Mouse (Mus musculus): ENCODE data around the gene Tiam2. TPM values are rescaled to one million over a fixed set of nuclear protein-coding genes. Genes with fewer than 3 reads are reported as not detected.

Tiam2 gene
- total RNA-seq, 2 experiments from 2014 or later, result 19.6 to 20.8 TPM

- DNase-seq (ENCODE audit: low spot score in 2 of 2), result no peak
Observed at GRCm38 (mm10) chr17:3446191-3446950, 120.0 kb downstream of the Tiam2 start.

DNA sequence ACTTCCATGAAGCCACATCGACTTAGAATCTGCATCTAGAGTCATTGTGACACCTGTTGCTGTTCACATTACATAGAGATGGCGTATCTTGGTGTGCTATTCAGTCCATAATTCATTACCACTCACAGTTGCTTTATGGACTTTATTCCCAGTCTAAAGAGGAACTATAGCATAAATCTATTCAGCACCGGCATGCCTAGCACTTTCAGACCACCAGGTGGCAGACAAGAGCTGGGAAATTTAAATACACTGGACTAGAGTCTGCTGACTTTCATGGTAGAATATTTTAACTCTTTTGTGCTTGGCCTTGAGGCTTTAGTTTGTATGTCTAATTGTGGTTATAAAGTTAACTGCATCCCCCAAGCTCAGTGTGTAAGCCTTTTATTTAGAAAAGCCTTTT, 122.4 kb downstream of the Tiam2 start:
- peak in 1 of 2 experiments; percentile 41 for DNase-seq (ENCODE audit: low spot score in 2 of 2)

- peak; percentile 36 to 53 for DNase-seq (ENCODE audit: low spot score in 2 of 2)
Observed at GRCm38 (mm10) chr17:3451077-3451476, 124.7 kb downstream of the Tiam2 start.

GRCm38 (mm10) chr17:3452571-3453311, 126.4 kb downstream of the Tiam2 start:
- DNase-seq (ENCODE audit: low spot score in 2 of 2), result no peak

- DNase-seq (ENCODE audit: low spot score in 2 of 2), result no peak
Observed at GRCm38 (mm10) chr17:3453946-3454345, 127.6 kb downstream of the Tiam2 start.

DNA sequence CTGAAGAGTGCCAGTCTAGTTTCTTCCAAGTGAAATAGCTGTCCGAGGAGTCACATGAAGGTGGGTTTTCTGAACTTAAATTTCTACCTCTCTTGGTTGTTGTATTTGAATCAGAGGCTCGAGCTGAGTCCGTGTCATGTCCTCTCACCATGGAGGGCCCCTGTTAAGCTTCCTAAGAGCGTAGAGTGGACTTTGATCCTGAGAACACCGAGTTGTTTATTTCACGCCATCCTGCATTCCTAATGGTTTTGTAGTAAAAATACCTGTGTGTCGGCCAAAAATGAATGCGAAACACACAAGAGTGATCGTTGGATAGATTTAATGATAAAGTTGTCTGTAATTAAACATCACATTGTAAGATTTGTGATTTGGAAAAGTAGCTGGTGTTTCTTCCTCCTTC, 128.5 kb downstream of the Tiam2 start:
- no peak for DNase-seq (ENCODE audit: low spot score in 2 of 2)

GRCm38 (mm10) chr17:3457914-3458681, 131.7 kb downstream of the Tiam2 start:
- no peak for DNase-seq (ENCODE audit: low spot score in 2 of 2)

GRCm38 (mm10) chr17:3465861-3466260, 139.5 kb downstream of the Tiam2 start:
- no peak for DNase-seq (ENCODE audit: low spot score in 2 of 2)

- DNase-seq (ENCODE audit: low spot score in 2 of 2), result no peak
Observed at GRCm38 (mm10) chr17:3466681-3467080, 140.3 kb downstream of the Tiam2 start.

DNA sequence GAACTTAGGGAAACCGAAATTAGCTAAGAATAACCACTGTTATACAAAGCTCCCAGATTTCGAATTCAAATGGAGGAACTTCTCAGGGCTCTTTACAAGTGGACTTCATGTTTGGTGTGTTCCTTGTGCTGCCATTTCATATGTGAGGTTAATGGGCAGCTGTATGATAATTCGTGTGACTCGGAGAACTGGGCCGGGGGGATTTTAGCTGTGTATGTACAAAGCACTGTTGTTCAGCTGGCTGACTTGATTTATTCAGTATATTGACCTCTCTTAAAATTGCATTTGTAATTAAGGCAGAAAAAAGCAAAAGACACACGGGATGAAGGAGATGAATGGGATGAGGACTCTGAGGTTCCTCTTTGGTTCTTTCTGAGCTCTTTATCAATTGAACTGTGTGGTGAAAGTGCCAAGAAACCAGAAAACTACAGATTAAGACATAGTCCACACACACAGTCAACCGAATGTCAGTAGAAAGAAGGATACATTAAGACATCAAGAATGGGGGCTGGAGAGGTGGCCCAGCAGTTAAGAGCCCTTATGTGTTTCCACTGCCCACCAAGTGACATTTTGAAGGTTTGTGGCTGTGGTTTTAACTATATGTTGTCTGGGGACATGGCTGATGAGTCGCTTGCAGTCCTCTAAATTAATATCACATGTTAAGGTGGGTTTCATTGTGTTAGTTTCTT, 141.4 kb downstream of the Tiam2 start:
- no peak for DNase-seq (ENCODE audit: low spot score in 2 of 2)

- DNase-seq (ENCODE audit: low spot score in 2 of 2), result no peak
Observed at GRCm38 (mm10) chr17:3472018-3472417, 145.6 kb downstream of the Tiam2 start.

DNA sequence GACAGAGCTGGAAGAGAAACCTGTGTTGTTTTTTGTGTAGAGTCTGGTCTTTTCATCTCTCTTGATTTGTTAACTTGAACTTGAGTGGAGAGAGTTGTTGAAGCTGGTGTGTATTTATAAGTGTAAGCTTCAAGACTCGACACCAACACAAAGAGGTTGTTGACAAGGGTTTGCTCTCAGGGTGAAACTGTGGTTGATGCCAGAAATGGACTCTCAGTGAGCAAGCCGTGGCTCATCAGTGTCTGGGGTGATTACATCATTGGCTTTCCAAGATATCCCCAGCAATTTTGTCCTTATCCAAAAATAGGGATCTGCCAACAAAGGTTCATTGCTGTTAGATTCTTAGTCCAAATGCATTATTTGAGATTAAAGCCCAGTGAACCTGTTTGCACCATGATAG, 150.2 kb downstream of the Tiam2 start:
- no peak for DNase-seq (ENCODE audit: low spot score in 2 of 2)

GRCm38 (mm10) chr17:3481576-3482575, 155.5 kb downstream of the Tiam2 start:
- DNase-seq (ENCODE audit: low spot score in 2 of 2), result no peak

GRCm38 (mm10) chr17:3483091-3483490, 156.7 kb downstream of the Tiam2 start:
- no peak for DNase-seq (ENCODE audit: low spot score in 2 of 2)

DNA sequence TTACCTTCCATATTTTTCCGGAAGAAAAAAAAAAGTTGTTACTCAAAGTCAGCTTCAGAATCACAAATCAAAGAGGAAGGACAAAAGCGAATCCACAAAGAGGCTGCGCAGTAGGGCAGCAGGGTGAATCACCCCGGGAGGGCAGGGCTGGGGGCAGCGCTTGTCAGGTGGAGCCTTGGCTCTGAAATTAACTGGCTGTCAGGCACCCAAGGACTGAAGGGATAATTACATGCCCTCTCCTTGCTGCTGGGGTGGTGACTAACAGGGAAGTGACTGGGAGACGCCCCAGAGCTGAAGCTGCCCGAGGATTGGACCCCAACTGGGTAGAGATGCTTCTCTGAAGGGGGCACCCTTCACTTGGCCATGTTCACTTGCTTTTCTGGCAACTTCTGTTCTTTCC, 159.5 kb downstream of the Tiam2 start:
- DNase-seq (ENCODE audit: low spot score in 2 of 2), result peak in 1 of 2 experiments; percentile 31

DNA sequence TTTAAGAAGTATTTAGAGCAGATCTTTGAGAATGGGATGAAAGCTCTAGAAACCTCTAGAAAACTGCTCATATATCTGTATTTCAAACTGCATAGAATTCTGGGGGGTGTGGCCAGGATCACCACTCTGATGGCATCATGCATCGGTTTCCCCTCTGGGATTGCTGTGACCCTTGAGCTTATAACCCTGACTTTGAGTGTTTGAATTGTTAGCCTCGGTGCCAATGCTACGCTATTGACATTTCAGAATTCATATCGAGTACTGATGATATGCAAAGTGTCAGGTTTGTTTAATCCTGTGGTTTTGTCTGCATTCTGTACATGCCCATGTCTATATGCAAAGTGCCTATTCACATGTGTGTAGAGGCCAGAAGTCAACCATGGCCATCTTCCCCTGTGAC, 160.8 kb downstream of the Tiam2 start:
- DNase-seq (ENCODE audit: low spot score in 2 of 2), result no peak

- no peak for DNase-seq (ENCODE audit: low spot score in 2 of 2)
Observed at GRCm38 (mm10) chr17:3487721-3488601, 161.6 kb downstream of the Tiam2 start.

DNA sequence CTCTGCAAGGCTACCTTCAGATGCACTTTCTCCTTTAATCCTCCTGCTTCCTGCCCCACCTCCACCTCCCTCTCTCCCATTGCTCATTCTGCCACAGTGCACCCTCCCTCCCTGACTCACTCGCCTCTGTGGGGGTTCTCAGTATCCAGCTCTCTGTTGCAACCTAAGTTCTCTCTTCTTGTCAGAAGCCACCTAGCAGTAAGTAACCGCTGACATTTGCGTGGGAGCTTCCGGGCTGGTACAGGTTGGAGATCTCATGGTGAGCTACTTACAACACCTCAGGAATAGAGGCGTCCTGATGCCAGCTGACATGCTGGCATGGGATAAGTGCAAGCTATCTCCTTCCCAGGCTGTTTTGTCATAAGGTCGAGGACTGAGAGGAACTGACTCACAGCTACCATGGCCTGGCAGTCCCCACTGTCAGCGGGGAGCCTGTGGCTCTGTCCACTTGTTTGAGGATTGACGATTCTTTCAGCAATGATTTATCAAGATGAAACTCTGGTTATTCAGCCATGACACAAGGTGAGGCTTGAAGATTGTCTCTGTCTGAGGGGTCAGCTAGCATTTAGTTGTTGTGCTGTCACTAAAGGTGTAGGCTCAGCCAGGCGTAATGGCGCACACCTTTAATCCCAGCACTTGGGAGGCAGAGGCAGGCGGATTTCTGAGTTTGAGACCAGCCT, 164.0 kb downstream of the Tiam2 start:
- no peak for DNase-seq (ENCODE audit: low spot score in 2 of 2)
